Mouse (Mus musculus): ENCODE measurements around the gene Rrp7a. TPM values are rescaled to one million over a fixed set of nuclear protein-coding genes. Genes with fewer than 3 reads are reported as not detected.

Gene Rrp7a
- polyA plus RNA-seq, 1 experiment: 171 TPM

GRCm38 (mm10) chr15:83159823-83160222, 37.2 kb upstream of the Rrp7a start:
- Histone ChIP-seq H3K79me2 (ENCODE audit: control insufficient read depth, insufficient read depth) (peaks cover 19% of the 10 kb centered on the region), H3K4me3 (ENCODE audit: insufficient read depth, poor library complexity, severe bottlenecking) (no peak overlapping the region), H3K79me3 (ENCODE audit: low read depth) (peaks cover 2% of the 10 kb centered on the region), H3ac (ENCODE audit: control insufficient read depth, insufficient read length, low read depth) (no peak overlapping the region), H3K36me3 (ENCODE audit: control insufficient read depth, insufficient read depth) (peaks cover 75% of the 10 kb centered on the region), H3K27me3 (ENCODE audit: control insufficient read depth, insufficient read depth, insufficient read length) (no peaks in the 10 kb centered on the region)
- TF ChIP-seq MYOG (IDR thresholded peaks at IDR 0.05; ENCODE audit: control insufficient read depth, extremely low read depth, insufficient read length): no peak
- TF ChIP-seq MYOD1 (IDR thresholded peaks at IDR 0.05; ENCODE audit: control insufficient read depth, insufficient read length, low read depth): no peak
- TF ChIP-seq CTCF (IDR thresholded peaks at IDR 0.05; ENCODE audit: control insufficient read depth, insufficient read depth, insufficient read length): no peak
- TF ChIP-seq MAX (IDR thresholded peaks at IDR 0.05): no peak
- TF ChIP-seq CEBPB (IDR thresholded peaks at IDR 0.05; ENCODE audit: low read depth): no peak
- TF ChIP-seq USF1 (IDR thresholded peaks at IDR 0.05; ENCODE audit: low read depth): no peak
- no peak for TF ChIP-seq FOSL1 (IDR thresholded peaks at IDR 0.05; ENCODE audit: insufficient read depth, low read length, poor library complexity, severe bottlenecking)

DNA sequence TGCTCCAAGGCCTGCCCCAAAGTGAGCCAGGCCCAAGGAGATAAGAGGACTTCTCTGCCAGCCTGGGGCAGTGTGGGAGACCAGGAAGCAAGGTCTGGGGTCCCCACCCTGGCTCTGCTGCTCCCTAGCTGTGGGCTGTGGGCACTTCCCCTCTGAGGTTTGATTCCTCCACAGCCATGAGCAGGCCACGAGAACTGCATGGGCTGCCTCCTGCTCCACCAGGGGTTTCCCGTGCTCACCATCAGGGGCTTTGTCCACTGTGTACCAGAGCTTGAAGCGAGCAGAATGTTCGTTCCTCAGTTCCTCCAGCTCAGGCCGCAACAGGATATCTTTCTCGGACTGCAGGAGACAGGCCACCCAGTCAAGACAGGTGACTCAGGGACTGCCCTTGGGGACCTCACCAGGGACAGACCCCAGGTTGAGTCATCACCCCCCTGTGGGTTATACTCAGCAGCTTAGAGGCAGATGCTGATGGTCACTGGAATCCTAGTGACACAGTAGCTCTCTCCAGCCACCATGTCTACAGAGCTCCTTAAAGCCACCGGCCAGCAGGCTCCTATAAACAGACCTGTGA, 36.1 kb upstream of the Rrp7a start:
- TF ChIP-seq CEBPB (IDR thresholded peaks at IDR 0.05; ENCODE audit: low read depth) (no peak), FOSL1 (IDR thresholded peaks at IDR 0.05; ENCODE audit: insufficient read depth, low read length, poor library complexity, severe bottlenecking) (no peak), USF1 (IDR thresholded peaks at IDR 0.05; ENCODE audit: low read depth) (no peak), MYOD1 (IDR thresholded peaks at IDR 0.05; ENCODE audit: control insufficient read depth, insufficient read length, low read depth) (peak; percentile 10)
- peaks cover 2% of the 10 kb centered on the region for H3K79me3 ChIP-seq (ENCODE audit: low read depth)
- H3K79me2 ChIP-seq (ENCODE audit: control insufficient read depth, insufficient read depth): peaks cover 16% of the 10 kb centered on the region
- H3K27me3 ChIP-seq (ENCODE audit: control insufficient read depth, insufficient read depth, insufficient read length): no peaks in the 10 kb centered on the region
- peaks cover 78% of the 10 kb centered on the region for H3K36me3 ChIP-seq (ENCODE audit: control insufficient read depth, insufficient read depth)
- no peak overlapping the region for H3ac ChIP-seq (ENCODE audit: control insufficient read depth, insufficient read length, low read depth)
- no peak overlapping the region for H3K4me3 ChIP-seq (ENCODE audit: insufficient read depth, poor library complexity, severe bottlenecking)

DNA sequence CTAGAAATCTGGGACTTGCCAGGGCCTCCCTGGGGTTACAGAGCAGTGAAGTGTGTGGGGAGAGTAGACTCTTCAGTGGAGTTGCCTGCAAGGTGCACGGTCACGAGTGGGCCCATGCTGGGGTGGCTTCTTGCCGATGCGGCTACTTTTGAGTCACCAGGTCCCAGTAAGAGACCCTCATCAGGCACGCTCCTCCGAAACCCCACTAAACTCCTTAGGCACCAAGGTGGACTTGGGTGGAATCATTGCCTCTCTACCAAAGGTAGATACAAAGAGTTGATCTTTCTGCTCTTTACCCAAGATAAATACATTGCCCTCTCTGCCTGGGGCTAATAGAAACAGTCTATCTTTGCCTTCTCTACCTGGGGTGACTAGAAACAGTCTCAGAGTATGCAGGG, 35.1 kb upstream of the Rrp7a start:
- no peaks in the 10 kb centered on the region for H3K27me3 ChIP-seq (ENCODE audit: control insufficient read depth, insufficient read depth, insufficient read length)
- H3ac ChIP-seq (ENCODE audit: control insufficient read depth, insufficient read length, low read depth): peak overlapping the region; percentile 55
- H3K36me3 ChIP-seq (ENCODE audit: control insufficient read depth, insufficient read depth): peaks cover 78% of the 10 kb centered on the region
- TF ChIP-seq MYOG (IDR thresholded peaks at IDR 0.05; ENCODE audit: control insufficient read depth, extremely low read depth, insufficient read length) (no peak), CTCF (IDR thresholded peaks at IDR 0.05; ENCODE audit: control insufficient read depth, insufficient read depth, insufficient read length) (no peak), FOSL1 (IDR thresholded peaks at IDR 0.05; ENCODE audit: insufficient read depth, low read length, poor library complexity, severe bottlenecking) (no peak), MYOD1 (IDR thresholded peaks at IDR 0.05; ENCODE audit: control insufficient read depth, insufficient read length, low read depth) (no peak), MAX (IDR thresholded peaks at IDR 0.05) (no peak), CEBPB (IDR thresholded peaks at IDR 0.05; ENCODE audit: low read depth) (no peak), USF1 (IDR thresholded peaks at IDR 0.05; ENCODE audit: low read depth) (no peak)
- H3K4me3 ChIP-seq (ENCODE audit: insufficient read depth, poor library complexity, severe bottlenecking): no peak overlapping the region
- peaks cover 2% of the 10 kb centered on the region for H3K79me3 ChIP-seq (ENCODE audit: low read depth)
- H3K79me2 ChIP-seq (ENCODE audit: control insufficient read depth, insufficient read depth): peaks cover 12% of the 10 kb centered on the region

- peaks cover 72% of the 10 kb centered on the region for H3K36me3 ChIP-seq (ENCODE audit: control insufficient read depth, insufficient read depth)
- peaks cover 8% of the 10 kb centered on the region for H3K79me2 ChIP-seq (ENCODE audit: control insufficient read depth, insufficient read depth)
- TF ChIP-seq CEBPB (IDR thresholded peaks at IDR 0.05; ENCODE audit: low read depth) (peak; percentile 66), FOSL1 (IDR thresholded peaks at IDR 0.05; ENCODE audit: insufficient read depth, low read length, poor library complexity, severe bottlenecking) (peak; percentile 97), MYOD1 (IDR thresholded peaks at IDR 0.05; ENCODE audit: control insufficient read depth, insufficient read length, low read depth) (peak; percentile 26), CTCF (IDR thresholded peaks at IDR 0.05; ENCODE audit: control insufficient read depth, insufficient read depth, insufficient read length) (peak; percentile 97), MYOG (IDR thresholded peaks at IDR 0.05; ENCODE audit: control insufficient read depth, extremely low read depth, insufficient read length) (no peak), USF1 (IDR thresholded peaks at IDR 0.05; ENCODE audit: low read depth) (peak; percentile 65), MAX (IDR thresholded peaks at IDR 0.05) (peak; percentile 100)
Observed at GRCm38 (mm10) chr15:83156929-83157666, 34.5 kb upstream of the Rrp7a start.

DNA sequence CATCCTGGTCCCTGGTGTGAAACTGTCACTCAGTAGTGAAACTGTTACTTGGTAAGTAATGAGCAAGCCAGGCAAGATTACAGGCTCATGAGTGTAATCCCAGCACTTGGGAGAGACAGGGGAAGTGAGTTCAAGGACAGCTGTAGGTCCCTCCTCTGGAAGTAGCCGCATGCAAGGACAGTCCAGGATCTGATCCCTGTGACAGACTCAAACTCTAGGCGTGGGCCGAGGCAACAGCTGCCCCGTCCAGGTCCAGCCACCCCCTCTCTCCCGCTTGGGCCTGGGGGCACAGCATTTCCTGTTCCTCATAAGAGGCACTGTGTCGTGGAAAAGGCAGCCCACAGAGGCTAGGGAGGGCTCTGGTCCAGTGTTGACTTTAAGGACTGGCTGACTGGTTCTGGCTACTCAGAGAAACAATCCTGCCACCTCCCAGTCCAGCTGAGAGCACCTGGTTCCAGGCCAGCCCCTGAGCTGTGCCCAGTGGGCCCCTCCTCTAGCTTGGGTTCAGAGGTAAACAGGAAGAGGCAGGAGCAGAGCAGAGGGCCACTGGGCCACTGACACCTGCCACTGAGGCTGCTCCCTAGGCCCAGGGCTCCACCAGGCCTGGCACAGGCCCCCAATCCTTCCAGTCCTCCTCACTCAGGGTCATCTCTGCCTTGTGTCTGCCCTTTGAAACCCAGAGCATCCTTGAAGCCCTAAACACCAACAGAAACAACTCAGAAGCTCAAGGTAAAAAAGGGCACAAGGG, 33.2 kb upstream of the Rrp7a start:
- Histone ChIP-seq H3ac (ENCODE audit: control insufficient read depth, insufficient read length, low read depth) (peak overlapping the region; percentile 22), H3K4me3 (ENCODE audit: insufficient read depth, poor library complexity, severe bottlenecking) (no peak overlapping the region), H3K79me2 (ENCODE audit: control insufficient read depth, insufficient read depth) (peaks cover 8% of the 10 kb centered on the region), H3K27me3 (ENCODE audit: control insufficient read depth, insufficient read depth, insufficient read length) (no peaks in the 10 kb centered on the region), H3K79me3 (ENCODE audit: low read depth) (peaks cover 2% of the 10 kb centered on the region), H3K36me3 (ENCODE audit: control insufficient read depth, insufficient read depth) (peaks cover 65% of the 10 kb centered on the region)
- TF ChIP-seq USF1 (IDR thresholded peaks at IDR 0.05; ENCODE audit: low read depth) (no peak), MYOD1 (IDR thresholded peaks at IDR 0.05; ENCODE audit: control insufficient read depth, insufficient read length, low read depth) (no peak), MYOG (IDR thresholded peaks at IDR 0.05; ENCODE audit: control insufficient read depth, extremely low read depth, insufficient read length) (no peak), CEBPB (IDR thresholded peaks at IDR 0.05; ENCODE audit: low read depth) (no peak), CTCF (IDR thresholded peaks at IDR 0.05; ENCODE audit: control insufficient read depth, insufficient read depth, insufficient read length) (no peak), MAX (IDR thresholded peaks at IDR 0.05) (no peak), FOSL1 (IDR thresholded peaks at IDR 0.05; ENCODE audit: insufficient read depth, low read length, poor library complexity, severe bottlenecking) (no peak)

More at GRCm38 (mm10) chr15:83156929-83157666, 34.5 kb upstream of the Rrp7a start:
- H3ac ChIP-seq (ENCODE audit: control insufficient read depth, insufficient read length, low read depth): peak overlapping the region; percentile 39
- peaks cover 2% of the 10 kb centered on the region for H3K79me3 ChIP-seq (ENCODE audit: low read depth)
- H3K27me3 ChIP-seq (ENCODE audit: control insufficient read depth, insufficient read depth, insufficient read length): no peaks in the 10 kb centered on the region
- no peak overlapping the region for H3K4me3 ChIP-seq (ENCODE audit: insufficient read depth, poor library complexity, severe bottlenecking)
